Mouse (Mus musculus) frontal cortex, postnatal 10 days (tissue): ENCODE measurements around the gene Olfr951.

Experiments
- DNase-seq, 2 experiments: peaks; one replicate each; pipeline ENCODE4 v3.0.0; 2022; ENCODE audit warnings: low spot score in 2 of 2, mixed read lengths in 1 of 2

Olfr951 gene

GRCm38 (mm10) chr9:39387110-39387509, at the start of gene Olfr951:
Gene Olfr951, plus strand, starts transcription at chr9:39387410.
- no peak for DNase-seq

GRCm38 (mm10) chr9:39427048-39427447, 39.8 kb downstream of the Olfr951 start, which contains the start of gene Olfr952:
Gene Olfr952, minus strand, starts transcription at chr9:39427148.
- DNase-seq = no peak
